Comparison of ENCODE assay signal across 8 mouse cellular contexts in the genomic region with DNA sequence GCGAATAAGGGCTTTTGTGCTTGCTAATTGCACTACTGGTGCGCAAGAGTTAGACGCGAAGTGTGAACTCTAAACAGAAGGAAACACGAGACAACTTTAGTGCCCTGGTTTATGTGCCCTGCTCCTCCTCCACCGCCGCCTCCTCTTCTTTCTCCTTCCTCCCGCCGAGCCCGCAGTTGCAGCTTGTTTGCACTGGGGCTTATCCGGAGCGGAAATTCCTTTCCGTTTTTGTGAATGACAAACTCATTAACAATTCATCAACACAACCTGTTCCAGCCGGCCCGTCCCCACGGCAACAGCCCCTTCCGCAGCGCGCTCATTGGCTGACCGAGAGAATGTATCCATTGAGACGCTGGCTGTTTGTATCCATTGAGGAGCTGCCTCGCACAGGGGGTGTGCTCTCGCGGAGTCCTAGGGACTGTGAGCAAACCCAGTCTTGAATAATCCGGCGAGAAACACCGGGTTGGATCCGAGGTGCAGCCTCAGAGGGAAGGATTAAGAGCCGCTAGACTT. TPM values are rescaled to one million over a fixed set of nuclear protein-coding genes. Genes with fewer than 3 reads are reported as not detected.
A peak's percentile ranks its signal among the peaks of the same experiment; 100 is the strongest.
DNase-seq lines count a peak whose midpoint lies in the region; ATAC-seq and TF ChIP-seq lines count a peak whose summit lies in the region.

A gene (plus strand): TSS at position 365 of the 513 bp plus-strand sequence.

- H3K4me1 ChIP-seq in heart, embryonic 14.5 days (ENCODE audit: control insufficient read depth in 2 of 2, insufficient read depth in 2 of 2, low read length in 2 of 2): peaks cover 4 to 15% of the 10 kb centered on the region in 2 experiments; a peak in 3 of 4 replicates
- H3K4me1 ChIP-seq in liver, embryonic 13.5 days (replicated peaks): peaks cover 18% of the 10 kb centered on the region
- H3K4me1 ChIP-seq in stomach, embryonic 16.5 days (ENCODE audit: control insufficient read depth, insufficient read depth, low read length): peaks cover 11% of the 10 kb centered on the region; the same call in 1 of the 2 replicates

- peaks cover 46% of the 10 kb centered on the region for H3K79me3 ChIP-seq in C2C12 (ENCODE audit: low read depth)

- WGBS in heart, embryonic 14.5 days: under 1% methylated on average over 29 of the region's 29 CpGs
- under 1% methylated on average over 29 of the region's 29 CpGs for WGBS in liver, embryonic 13.5 days (ENCODE audit: insufficient replicate concordance)
- under 1% methylated on average over 29 of the region's 29 CpGs for WGBS in stomach, embryonic 16.5 days

- no peak for TF ChIP-seq CTCF in C2C12 (IDR thresholded peaks at IDR 0.05; ENCODE audit: control insufficient read depth, insufficient read depth, insufficient read length)

- H3K79me2 ChIP-seq in C2C12 (ENCODE audit: control insufficient read depth, insufficient read depth): peaks cover 71% of the 10 kb centered on the region

- peak within 1 kb of the TSS; percentile 96 to 97 for H3K27ac ChIP-seq in heart, embryonic 14.5 days (replicated peaks in 1 of 2; ENCODE audit: control insufficient read depth in 1 of 2, insufficient read depth in 1 of 2, low read depth in 2 of 2, low read length in 2 of 2)
- peak within 1 kb of the TSS; percentile 84 for H3K27ac ChIP-seq in liver, embryonic 13.5 days
- peak within 1 kb of the TSS; percentile 97 for H3K27ac ChIP-seq in stomach, embryonic 16.5 days (ENCODE audit: low read length)

- H3ac ChIP-seq in C2C12 (ENCODE audit: control insufficient read depth, insufficient read length, low read depth): peak within 1 kb of the TSS; percentile 99

- ATAC-seq in heart, embryonic 14.5 days (ENCODE audit: insufficient number of reproducible peaks, insufficient read depth, low FRiP score, low read depth): peak; percentile 94
- ATAC-seq in liver, embryonic 13.5 days (ENCODE audit: low read depth): peak; percentile 85
- ATAC-seq in stomach, embryonic 16.5 days (ENCODE audit: insufficient read depth, low FRiP score): peak; percentile 95

- H3K9me3 ChIP-seq in heart, embryonic 14.5 days (ENCODE audit: control insufficient read depth, low read length): no peaks in the 10 kb centered on the region
- H3K9me3 ChIP-seq in liver, embryonic 13.5 days (replicated peaks): no peaks in the 10 kb centered on the region
- H3K9me3 ChIP-seq in stomach, embryonic 16.5 days (replicated peaks; ENCODE audit: control insufficient read depth, low read length): no peaks in the 10 kb centered on the region

- peak within 1 kb of the TSS; percentile 75 for H3K4me2 ChIP-seq in heart, embryonic 14.5 days (ENCODE audit: low read length)
- H3K4me2 ChIP-seq in liver, embryonic 13.5 days: peak within 1 kb of the TSS; percentile 70
- H3K4me2 ChIP-seq in stomach, embryonic 16.5 days (ENCODE audit: low read depth, low read length): peak within 1 kb of the TSS; percentile 85

- no peaks in the 10 kb centered on the region for H3K27me3 ChIP-seq in C2C12 (ENCODE audit: control insufficient read depth, insufficient read depth, insufficient read length)
- H3K27me3 ChIP-seq in heart, embryonic 14.5 days (ENCODE audit: control insufficient read depth, insufficient read depth, low read length): no peaks in the 10 kb centered on the region
- H3K27me3 ChIP-seq in liver, embryonic 13.5 days: peaks cover 60% of the 10 kb centered on the region
- H3K27me3 ChIP-seq in stomach, embryonic 16.5 days (ENCODE audit: control insufficient read depth, insufficient read depth, low read length): no peaks in the 10 kb centered on the region

- peaks cover 34% of the 10 kb centered on the region for H3K36me3 ChIP-seq in C2C12 (ENCODE audit: control insufficient read depth, insufficient read depth)
- peaks cover 22% of the 10 kb centered on the region for H3K36me3 ChIP-seq in heart, embryonic 14.5 days (ENCODE audit: control insufficient read depth, insufficient read depth, low read length)
- H3K36me3 ChIP-seq in liver, embryonic 13.5 days: peaks cover 6% of the 10 kb centered on the region; the same call in 1 of the 2 replicates
- peaks cover 3% of the 10 kb centered on the region; the same call in 1 of the 2 replicates for H3K36me3 ChIP-seq in stomach, embryonic 16.5 days (ENCODE audit: control insufficient read depth, insufficient read depth, low read length)

- peak within 1 kb of the TSS; percentile 93 for H3K9ac ChIP-seq in heart, embryonic 14.5 days (ENCODE audit: low read length)
- H3K9ac ChIP-seq in liver, embryonic 13.5 days: peak within 1 kb of the TSS; percentile 74
- H3K9ac ChIP-seq in stomach, embryonic 16.5 days (ENCODE audit: low read length): peak within 1 kb of the TSS; percentile 92

- peak within 1 kb of the TSS; percentile 97 for H3K4me3 ChIP-seq in C2C12 (ENCODE audit: insufficient read depth, poor library complexity, severe bottlenecking)
- peak within 1 kb of the TSS; percentile 59 to 90 for H3K4me3 ChIP-seq in heart, embryonic 14.5 days (ENCODE audit: control insufficient read depth in 1 of 2, insufficient read depth in 1 of 2, low read depth in 1 of 2, low read length in 2 of 2)
- peak within 1 kb of the TSS; percentile 65 for H3K4me3 ChIP-seq in liver, embryonic 13.5 days (replicated peaks)
- peak within 1 kb of the TSS; percentile 74 for H3K4me3 ChIP-seq in stomach, embryonic 16.5 days (replicated peaks; ENCODE audit: low read length)

- peak; percentile 98 for DNase-seq in brain, adult 2 months (ENCODE audit: low read depth, low spot score)
- peak; percentile 94 for DNase-seq in fibroblast of lung, adult 2 months (ENCODE audit: low read depth)
- DNase-seq in kidney, postnatal 14 days: peak; percentile 98
- peak; percentile 69 for DNase-seq in liver, embryonic 13.5 days
- peak; percentile 97 for DNase-seq in neural tube, embryonic 10.5 days (ENCODE audit: extremely low spot score, low spot score)

TF ChIP-seq in C2C12, 6 proteins besides CTCF, POLR2A, EP300 and RAD21:
- TF ChIP-seq MAX (IDR thresholded peaks at IDR 0.05): peak; percentile 20
- no peak for TF ChIP-seq FOSL1 (IDR thresholded peaks at IDR 0.05; ENCODE audit: insufficient read depth, low read length, poor library complexity, severe bottlenecking)
- TF ChIP-seq MYOD1 (IDR thresholded peaks at IDR 0.05; ENCODE audit: control insufficient read depth, insufficient read length, low read depth): peak; percentile 40

RNA-seq across cellular contexts. Expression of the gene that starts here (rescaled TPM):
- polyA plus RNA-seq in C2C12 (2012; fragmentation: generic; extraction: Trizol): 40.3 TPM
- 42.4 and 43.4 TPM in 2 replicates for polyA plus RNA-seq in heart, embryonic 14.5 days (2014; fragmentation: Nextera tagmentation; extraction: Ambion mirVana)
- polyA plus RNA-seq in liver, embryonic 13.5 days (2015; fragmentation: Nextera tagmentation; extraction: Ambion mirVana): 12.3 and 13.7 TPM in 2 replicates
- 39.7 and 40.8 TPM in 2 replicates for polyA plus RNA-seq in stomach, embryonic 16.5 days (2015; fragmentation: Nextera tagmentation; extraction: Ambion mirVana)

Comparison
In these comparisons a context has a peak if more than half of its experiments do, and no peak if none do; other contexts are left out.
1. Peak in every context shown above with its lines: DNase-seq, ATAC-seq, H3K4me3 ChIP-seq and H3K27ac ChIP-seq.